Mouse (Mus musculus) liver, adult (tissue): ENCODE data around the gene Pip4p1.
"Not testable (repeated sequence)": the region's sequence is repeated elsewhere in the genome, so short reads cannot be mapped to it uniquely, and the experiment has no call there.

Experiments
- GATA4 ChIP-seq: IDR thresholded peaks from 2 replicates; pipeline ENCODE4 v1.6.1; 2014; ENCODE audit warnings: mild to moderate bottlenecking, low read length; ENCODE audit not compliant: insufficient replicate concordance

The Pip4p1 gene

DNA sequence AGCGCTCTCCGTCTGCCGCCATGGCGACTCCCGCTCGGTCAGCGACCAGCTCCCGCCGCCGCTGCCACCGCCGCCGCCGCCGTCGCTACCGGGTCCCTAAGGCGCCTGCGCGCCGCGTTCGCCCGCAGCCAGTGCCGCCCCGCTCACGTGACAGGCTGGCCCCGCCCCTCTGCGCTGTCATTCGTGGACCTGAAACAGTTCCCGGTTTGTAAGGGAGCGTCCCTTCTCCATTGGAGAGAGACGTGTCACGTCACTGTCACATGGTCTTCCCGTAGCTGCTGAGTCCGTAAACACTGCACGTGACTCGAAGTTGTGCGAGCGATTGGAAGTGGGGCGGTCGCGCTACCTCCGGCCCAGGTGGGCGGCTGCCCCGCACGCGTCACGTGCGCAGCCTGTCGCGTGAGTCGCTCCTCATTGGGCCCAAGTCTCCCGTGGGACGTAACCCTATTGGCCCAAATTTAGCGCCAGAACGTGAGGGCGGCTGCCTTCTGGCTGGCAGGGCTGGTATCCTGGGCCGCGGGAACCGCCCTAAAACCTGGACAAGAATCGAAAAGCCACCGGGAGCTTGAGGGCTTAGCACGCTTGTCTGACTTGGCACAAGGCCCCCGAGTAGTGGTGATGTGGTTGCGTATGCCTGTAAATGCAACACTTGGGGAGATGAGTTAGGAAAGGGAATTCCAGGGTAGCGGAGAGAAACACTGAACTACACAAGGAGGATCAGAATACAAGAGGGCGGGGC lies at the start of gene Pip4p1, which contains the start of gene Pnp:
Gene Pip4p1, minus strand, starts transcription at position 103 of the 739 bp plus-strand sequence.
Gene Pnp, plus strand, starts transcription at position 329 of the 739 bp plus-strand sequence.
- TF ChIP-seq GATA4: no peak

DNA sequence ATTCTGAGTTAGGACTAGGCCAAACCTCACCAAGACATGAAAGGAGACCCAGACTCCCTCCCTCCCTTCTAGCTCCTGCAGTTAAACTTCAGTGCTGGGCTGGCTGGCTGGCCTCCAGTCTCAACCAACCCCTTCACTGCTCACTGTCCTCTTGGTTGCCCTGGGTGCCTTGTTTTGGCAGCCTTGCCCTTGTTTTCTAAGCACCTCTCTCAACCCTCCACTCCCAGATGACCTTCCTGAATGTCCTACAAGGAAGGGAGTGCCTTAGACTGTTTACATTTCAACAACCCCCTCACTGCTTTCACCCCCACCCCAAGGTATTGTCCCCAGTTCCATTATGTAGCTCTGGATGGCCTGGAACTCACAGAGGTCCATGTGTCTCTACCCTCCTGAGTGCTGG lies 49.0 kb upstream of the Pip4p1 start:
- TF ChIP-seq GATA4: no peak

DNA sequence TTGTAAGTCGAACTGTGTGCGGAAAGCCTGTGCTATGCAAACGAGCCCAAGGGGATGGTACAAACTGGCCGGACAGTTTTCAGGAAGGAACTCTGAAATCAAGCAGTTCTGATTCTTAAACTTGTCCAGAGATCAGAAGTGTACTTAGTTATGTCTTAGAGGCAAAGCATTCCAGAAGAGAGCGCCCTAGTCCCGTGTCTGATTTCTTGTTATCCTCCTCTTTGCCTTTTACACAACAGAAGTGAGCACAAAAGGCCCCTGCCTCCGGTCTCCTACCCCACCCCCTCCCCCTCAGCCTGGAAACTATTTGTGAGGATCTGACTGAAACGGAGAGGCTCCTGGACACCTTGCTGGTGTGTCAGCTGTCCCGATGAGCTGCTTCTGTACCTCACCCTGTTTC lies 46.0 kb upstream of the Pip4p1 start:
- no peak for TF ChIP-seq GATA4

DNA sequence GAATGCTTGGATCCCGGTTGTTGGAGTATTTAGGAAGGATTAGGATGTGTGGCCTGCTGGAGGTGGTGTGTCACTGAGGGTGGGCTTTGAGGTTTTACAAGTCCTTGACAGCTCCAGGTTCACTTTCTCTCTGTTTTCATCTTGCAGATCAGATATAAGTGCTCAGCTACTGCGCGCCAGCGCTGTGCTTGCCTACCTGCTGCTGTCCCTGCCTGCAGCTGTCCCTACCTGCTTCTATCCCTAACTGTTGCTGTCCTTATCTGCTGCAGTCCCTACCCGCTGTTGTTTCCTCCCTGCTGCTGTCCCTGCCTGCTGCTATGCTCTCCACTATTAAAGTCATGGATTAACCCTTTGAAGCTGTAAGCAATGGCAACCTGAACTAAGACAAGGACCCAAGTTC lies 44.3 kb upstream of the Pip4p1 start:
- TF ChIP-seq GATA4: no peak

DNA sequence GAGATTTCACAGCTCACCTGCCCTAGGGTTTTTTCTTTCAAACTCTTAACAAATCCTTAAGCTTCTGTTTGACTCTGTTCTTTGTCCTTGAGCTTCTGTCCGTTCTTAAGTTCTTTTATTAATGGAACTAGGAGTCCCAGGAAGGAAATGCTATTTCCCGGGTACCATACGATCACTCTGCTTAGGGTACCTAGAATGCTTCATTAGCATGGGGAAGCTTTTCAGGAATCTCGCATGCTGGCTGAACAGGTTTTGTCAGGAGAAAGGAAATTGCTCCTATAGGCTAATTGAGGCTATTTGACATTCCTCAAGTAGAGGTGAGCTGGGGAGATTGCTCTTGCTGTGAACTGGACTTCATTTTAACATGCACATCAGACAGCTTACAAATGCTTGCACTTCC lies 43.0 kb upstream of the Pip4p1 start:
- no peak for TF ChIP-seq GATA4

DNA sequence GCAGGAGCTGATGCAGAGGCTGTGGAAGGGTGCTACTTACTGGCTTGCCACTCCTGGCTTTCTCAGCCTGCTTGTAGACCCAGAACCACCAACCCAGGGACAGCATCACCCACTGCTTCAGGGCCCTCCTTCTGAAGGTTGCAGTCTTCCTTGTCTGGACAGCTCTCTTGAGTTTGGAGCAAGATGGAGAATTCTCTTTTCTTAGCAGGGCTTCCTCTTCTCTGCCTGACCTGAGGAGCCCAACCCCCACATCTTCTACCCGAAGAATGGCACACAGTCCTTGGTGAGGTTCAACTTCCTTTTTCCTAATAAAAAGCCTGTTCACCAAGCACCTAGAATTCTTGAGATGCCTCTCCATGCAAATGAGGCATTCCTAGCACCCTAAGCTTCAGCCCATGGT lies 40.2 kb upstream of the Pip4p1 start:
- no peak for TF ChIP-seq GATA4

DNA sequence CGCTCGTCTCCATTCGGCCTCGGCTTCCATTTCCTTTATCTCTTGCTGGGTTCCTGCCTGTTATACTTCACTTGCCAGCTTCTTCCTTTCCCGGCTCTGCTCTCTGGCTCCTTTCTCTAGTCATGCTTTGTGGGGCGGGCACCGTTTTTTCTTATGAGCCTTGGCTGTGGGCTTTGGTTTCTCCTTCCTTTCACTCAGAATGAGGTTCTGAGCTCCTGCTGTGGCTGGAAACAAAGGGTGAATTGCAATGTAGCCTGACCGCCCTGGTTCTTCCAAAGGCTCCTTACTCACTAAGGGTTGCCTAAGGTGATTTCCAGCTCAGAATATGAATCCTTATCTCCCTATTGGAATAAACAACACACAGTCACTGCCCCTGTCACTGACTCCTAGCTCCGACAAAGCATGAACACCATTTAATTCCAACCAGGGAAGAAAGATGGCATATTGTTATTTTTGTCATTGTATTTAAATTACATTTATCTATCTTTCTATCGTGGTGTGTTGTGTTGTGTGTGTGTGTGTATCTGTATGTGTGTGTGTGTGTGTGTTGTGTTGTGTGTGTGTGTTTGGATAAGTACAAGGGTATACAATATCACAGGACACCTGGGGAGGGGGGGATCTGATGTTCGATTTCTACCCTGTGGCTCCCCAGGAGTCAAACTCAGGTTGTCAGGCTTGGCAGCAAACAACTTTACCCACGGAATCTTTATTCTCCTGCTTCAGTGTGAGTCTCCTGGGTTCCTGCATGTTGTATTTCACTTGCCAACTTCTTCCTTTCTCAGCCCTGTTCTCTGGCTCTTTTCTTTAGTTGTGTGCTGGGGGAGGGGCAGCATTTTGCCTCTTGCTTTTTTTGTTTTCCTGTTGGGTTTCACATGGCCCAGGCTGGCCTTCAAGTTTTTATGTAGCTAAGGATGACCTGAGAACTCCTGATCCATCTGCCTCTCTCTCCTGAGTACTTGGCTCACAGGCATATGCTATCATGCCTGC lies 39.2 kb upstream of the Pip4p1 start:
- no peak for TF ChIP-seq GATA4

DNA sequence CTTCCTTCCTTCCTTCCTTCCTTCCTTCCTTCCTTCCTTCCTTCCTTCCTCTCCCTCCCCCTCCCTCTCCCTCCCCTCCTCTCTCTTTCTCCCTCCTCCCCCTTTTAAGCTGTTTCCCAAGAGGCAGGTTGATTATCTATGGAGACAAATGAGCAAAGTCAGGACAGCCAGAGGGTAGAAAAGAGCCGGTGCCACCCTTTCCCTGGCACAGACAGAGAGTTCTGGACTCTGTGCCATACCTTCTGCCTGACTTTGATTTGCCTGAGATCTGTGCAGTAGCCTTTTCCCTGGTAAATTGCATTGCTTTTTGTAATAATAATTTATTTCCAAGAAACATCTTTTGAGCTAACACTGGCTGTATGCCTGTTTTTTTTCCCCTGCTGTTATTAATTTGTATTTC lies 38.4 kb upstream of the Pip4p1 start:
- no peak for TF ChIP-seq GATA4

DNA sequence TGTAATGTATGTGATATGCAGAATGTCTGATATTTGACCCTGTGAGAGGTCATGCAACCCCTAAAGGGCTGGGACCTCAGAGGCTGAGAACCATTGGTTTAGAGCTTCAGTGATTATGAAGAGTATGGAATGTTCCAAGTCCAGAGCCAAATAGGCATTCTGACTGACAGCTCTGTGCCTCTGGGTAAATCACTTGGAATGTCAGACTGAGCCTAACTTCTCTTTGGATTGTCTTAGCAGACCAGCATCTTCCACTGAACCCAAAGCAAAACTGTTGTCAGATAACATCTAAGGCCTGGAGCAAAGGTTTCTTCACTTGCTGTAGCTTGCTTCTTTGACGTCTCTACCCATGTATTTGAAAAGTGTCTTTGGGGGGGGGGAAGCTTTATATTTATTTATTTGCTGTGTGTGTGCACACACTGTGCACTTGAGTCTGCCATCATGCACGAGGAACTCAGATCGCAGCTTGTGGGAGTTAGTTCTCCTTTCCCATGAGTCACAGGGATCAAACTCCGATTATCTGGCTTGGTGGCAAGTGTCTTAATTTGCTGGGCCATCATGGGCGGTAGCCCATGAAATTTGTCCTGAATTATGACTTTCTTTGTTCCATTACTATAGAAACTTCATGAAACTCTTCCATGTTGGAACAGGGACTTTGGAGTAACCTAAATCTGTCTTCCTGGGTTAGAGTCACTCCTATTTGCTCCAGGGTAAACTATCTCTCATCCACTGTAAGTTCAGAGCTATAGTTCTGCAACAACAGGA lies 37.7 kb upstream of the Pip4p1 start:
- TF ChIP-seq GATA4: no peak

DNA sequence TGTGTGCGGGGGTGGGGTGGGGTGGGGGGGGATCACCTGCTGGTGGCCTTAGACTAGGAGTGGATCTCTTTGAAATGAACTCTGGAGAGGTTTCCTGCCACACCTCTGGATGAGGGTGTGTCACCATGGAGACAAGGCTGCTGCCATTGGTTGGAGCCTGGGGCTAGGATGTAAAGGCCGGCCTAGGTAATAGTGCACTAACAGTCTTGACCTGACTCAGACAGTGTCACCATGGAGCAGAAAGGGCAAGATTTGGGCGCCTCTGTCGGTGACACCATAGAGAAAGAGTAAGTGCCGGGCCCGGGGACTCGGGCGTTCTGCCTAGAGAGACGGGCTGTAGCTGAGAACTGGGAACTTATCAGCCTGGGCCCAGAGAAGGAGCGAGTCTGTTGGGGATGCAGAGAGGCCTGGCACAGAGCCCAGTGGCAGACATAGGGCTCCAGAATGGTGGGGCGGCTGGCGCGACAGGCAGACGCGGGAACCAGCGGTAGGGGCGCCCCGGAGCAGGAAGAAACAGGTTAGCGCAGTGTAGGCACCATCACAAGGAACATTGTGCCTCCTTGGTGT lies 25.4 kb upstream of the Pip4p1 start, which contains the start of gene Pnp2:
Gene Pnp2, plus strand, starts transcription at position 51 of the 567 bp plus-strand sequence.
- TF ChIP-seq GATA4: not testable (repeated sequence)

DNA sequence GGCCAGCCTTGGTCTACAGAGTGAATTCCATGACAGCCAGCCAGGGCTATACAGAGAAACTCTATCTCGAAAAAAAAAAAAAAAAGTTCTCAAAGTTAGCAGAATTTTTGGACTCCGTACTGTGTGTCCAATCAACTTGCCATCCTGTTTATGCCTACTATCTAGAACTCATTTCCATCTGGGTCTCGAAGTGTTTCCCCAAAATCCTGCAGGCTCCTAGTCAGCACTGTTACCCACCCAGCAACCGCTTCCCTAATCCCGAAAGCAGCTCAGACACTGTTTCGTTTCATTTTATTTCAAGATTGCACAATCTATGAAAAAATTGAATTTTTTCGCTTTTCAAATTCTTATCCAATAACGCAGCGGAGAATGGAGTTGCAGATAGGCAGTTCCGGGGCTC lies 24.8 kb upstream of the Pip4p1 start:
- peak; percentile 63; the same call in 1 of the 2 replicates for TF ChIP-seq GATA4

DNA sequence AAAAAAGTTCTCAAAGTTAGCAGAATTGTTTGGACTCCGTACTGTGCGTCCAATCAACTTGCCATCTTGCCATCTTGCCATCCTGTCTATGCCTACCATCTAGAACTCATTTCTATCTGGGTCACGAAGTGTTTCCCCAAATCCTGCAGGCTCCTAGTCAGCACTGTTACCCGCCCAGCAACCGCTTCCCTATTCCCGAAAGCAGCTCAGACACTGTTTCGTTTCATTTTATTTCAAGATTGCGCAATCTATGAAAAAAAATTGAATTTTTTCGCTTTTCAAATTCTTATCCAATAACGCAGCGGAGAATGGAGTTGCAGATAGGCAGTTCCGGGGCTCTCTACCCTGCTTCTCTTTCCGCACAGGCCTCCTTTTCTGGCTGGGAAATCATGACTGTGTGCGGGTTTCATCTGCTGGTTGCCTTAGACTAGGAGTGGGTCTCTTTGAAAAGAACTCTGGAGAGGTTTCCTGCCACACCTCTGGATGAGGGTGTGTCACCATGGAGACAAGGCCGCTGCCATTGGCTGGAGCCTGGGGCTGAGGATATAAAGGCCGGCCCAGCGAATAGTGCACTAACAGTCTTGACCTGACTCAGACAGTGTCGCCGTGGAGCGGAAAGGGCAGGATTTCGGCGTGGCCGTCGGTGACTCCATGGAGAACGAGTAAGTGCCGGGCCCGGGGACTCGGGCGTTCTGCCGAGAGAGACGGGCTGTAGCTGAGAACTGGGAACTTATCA lies 13.4 kb upstream of the Pip4p1 start, which contains the start of gene Gm49342:
Gene Gm49342, plus strand, starts transcription at position 586 of the 736 bp plus-strand sequence.
- TF ChIP-seq GATA4: no peak

DNA sequence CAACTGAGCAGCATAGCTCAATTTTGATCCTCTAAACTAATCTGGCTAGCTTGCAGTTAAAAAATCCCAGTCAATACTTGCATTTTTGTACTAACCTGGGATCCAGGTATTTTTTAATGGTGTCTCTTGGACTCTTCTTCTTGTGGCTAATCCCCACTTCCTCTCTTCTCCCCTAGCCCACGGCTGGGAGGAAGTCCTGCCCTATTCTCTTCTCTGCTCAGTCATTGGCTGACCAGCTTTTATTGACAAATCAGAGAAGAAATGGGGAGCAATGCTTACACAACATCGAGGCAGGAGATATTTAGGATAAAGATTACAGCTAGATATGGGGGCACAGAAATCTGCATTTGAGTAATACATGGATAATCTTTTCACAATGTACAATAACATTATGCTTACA lies 8.3 kb upstream of the Pip4p1 start:
- TF ChIP-seq GATA4: no peak
